Mouse (Mus musculus): Measurements from ENCODE around the gene Tcn2. TPM values are rescaled to one million over a fixed set of nuclear protein-coding genes. Genes with fewer than 3 reads are reported as not detected.

Gene Tcn2
- total RNA-seq, 2 experiments from 2014 or later, result 44.5 to 54.0 TPM

DNA sequence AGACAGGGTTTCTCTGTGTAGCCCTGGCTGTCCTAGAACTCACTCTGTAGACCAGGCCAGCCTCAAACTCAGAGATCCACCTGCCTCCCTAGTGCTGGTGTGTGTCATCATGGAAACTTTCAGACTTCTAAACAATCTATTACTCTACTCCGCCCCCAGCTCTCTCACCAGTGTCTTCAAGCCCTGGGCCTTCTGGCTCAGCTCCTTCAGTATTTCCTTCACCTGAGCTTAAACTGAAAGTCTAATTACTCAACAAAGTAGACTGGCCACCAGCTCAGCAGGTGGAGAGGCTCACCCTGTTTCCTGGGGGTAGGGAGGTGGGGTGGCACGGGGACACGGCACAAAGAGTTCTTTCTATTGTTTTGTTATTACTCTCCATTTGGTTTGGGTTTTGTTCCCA is 29.4 kb downstream of the Tcn2 start:
- intact Hi-C loops (cut with DNase I), result no loop called here
- DNase-seq, result no peak

DNA sequence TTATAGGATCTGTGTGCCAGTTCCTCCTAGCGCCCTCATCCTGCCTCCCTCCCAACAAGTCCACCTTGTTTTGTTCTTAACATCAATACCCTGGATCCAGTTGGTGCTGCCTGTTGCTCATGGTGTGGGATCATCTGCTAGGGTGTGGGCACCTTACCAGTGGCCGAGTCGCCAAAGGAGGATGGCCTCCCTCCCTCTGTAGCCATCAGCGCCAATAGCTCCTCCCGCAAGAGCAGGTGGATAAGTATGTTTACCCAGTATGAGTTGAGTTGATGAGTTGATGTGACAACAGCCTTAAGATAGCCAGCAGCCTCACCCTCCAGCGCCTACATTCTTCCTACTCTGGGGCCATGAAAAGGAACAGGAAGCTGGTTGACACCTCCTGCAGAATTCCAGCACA is 31.7 kb downstream of the Tcn2 start:
- intact Hi-C loops (cut with DNase I), result no loop called here
- no peak for DNase-seq

DNA sequence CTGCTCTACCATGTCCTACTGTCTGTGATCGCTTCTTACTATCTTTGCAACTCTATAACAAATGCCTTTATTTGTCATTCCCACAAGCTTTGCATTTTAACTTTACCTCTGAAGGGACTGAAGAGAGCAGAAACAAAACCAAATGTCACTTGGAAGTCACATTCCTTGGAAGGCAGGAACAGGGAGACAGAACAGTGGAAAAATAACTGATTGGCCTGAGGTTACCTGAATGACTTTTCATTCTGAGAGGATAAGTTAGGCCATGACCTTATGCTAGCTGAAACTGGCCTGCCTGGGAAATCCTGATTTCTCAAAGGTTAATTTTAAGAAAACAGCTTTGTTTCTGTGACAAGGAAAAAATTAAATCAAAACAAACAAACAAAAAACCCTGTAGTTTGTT is 36.0 kb downstream of the Tcn2 start:
- intact Hi-C loops (cut with DNase I), result no loop called here

DNA sequence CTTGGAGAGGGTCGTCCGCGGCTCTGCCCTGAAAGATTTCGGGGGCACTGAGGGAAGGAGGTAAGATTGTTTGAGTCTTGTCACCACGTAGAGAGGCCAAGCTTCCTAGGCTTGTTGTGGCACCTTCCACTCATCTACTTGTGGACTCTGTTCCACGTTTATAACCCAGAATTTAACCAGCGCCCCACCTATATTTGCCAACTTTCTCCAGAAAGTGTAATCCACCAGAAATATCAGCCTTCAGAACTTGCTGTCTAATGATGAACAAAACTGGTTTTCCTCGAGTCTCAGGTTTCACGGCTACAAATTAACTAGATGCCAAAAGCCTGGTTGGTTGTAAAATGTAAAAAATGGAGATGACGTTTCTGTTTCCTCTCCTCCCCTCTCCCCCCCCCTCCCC is 36.5 kb downstream of the Tcn2 start:
- DNase-seq, result no peak
- intact Hi-C loops (cut with DNase I), result no loop called here

More for the DNA sequence above, 36.0 kb downstream of the Tcn2 start:
- DNase-seq, result no peak

DNA sequence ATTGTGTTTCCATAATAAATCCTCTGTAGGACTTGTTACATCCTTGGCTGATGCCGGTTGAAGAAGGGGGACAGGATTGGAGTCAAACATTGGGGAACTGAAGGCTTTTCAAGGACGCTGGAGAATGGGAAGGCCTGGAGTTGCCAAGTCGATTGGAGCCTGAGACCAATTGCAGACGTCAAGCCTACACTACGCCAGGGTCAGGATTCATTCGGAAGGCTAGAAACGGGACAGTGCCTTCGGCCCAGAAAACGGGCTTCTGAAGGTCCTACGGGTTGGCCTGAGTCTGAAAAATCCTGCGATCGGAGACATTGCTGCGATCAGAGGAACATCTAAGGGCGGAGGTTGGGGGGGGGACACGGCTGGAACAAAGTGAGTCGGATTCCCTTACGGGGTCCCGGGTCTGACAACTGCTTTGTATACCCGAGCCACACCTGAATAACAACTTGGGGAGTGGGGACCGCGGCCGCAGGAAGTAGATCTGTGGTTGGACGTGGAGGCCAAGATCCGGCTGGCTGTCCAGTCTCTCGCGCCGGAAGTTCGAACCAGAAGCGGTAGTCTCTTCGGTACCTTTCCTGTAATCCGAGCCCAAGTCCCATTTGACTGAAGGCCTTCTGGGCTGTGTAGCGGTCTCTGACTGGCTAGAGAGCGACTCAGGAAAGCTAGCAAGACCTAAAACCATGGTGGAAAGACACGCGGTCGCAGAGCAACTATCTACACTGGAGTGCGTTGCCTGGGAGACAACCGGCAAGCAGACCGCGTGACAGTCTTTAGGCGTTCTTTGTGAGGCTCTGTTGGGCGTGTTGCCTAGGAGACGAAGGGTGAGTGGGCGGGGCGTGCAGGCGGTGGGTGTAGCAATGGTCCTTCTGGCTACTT is 37.3 kb downstream of the Tcn2 start, which contains the start of the genes 4921536K21Rik and Dusp18:
Gene 4921536K21Rik, minus strand, starts transcription at position 693 of the 876 bp plus-strand sequence.
Gene Dusp18, plus strand, starts transcription at position 835 of the 876 bp plus-strand sequence.
- intact Hi-C loops (cut with DNase I), result no loop called here
- DNase-seq, result peak; percentile 90 to 91

DNA sequence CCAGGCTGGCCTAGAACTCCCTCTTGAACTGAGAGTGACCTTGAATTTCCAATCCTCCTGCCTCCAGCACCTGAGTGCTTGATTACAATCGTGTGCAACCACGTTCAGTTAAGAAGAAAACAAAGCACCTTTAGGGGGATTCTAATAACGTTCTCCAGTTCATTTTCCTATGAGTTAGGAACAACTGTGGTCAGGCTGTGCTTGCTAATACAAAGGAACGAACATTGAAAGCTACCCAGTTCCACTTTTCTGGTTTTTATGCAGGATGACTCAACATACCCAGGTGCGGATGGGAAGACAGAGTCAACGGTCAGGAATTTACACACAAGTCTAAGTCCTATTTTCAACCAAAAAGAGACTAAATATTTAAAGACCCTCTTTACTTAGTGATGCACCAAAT is 38.0 kb downstream of the Tcn2 start:
- intact Hi-C loops (cut with DNase I), result no loop called here
- no peak for DNase-seq

DNA sequence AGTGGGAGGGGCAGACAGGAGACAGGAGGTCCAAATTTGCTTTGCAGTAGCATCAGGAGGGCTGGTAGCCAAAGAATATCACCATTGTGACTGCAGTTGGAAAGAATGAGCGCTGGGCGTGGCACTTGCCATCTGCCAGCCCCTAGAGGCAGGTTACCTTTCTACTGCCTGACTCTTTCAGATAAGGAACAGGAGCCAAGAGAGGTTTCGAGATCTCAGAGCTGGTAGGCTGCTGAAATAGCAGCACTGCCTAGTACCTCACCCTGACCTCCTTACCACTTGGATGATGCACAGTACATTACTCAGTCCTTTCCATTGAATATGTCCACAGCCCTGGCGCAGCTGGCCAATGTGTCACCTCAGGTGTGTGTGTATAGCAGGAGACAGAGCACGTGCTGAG is 44.6 kb downstream of the Tcn2 start:
- DNase-seq, result no peak
- intact Hi-C loops (cut with DNase I), result no loop called here

DNA sequence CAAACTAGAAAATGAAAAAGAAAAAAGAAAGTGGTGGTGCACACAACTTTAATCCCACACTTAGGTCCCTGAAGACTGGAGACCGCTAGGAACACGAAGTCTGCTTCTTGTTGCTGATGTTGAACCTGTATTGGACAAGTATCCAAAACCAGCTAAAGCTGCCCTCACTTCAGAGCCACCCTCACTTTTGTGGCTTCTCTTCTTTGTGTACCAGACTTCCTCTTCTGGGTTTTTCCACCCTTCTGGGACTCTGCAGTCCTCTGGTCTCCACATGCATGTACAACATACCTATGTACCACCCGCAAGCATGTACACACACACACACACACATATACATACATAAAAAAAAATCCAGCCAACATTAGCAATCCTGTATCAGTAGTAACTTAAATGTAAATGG is 48.2 kb downstream of the Tcn2 start:
- no peak for DNase-seq
- intact Hi-C loops (cut with DNase I), result no loop called here

DNA sequence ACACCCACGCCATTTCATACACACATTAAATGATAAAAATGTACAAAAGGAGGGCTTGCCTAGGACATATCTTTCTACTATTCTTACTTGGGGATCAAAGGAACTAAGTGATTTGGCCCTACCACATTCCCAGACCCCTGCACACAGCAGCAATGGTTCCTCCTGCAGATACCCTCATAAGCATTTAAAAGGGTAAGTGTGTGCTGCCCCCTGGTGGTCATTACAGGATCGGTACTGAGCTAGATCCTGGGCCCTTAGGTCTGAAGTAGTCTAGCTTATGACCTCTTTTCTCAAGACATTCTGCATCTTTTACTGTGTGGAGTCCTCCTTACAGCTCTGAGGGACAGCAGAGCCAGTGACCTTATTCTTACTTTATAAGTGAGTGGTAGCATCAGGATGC is 52.1 kb downstream of the Tcn2 start:
- DNase-seq, result peak; percentile 63 to 80
- intact Hi-C loops (cut with DNase I), result loop anchor here (1.0 to 5.0 kb wide), 3 partner anchors 35 to 168 kb away; partner anchors contain the start of gene Slc35e4

DNA sequence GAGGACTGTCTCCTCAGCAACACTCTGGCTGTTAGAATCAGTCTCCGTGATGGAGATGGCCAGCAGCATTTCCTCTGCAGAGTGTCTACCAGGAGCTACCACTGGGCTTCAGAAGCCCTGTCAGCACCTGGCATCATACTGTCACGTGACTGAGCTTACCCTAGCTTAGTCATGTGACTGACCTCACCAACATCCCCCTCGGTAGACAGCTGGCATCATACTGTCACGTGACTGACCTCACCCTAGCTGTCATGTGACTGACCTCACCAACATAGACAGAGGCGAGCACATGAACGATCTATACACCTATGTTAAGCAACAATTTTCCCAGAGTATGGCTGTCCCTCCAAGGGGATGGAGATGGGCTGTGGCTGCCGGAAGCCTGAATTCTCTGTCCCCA is 53.3 kb downstream of the Tcn2 start:
- intact Hi-C loops (cut with DNase I), result loop anchor here (5.0 kb wide), 1 partner anchor 166 kb away; no protein-coding TSS in a partner anchor
- no peak for DNase-seq

DNA sequence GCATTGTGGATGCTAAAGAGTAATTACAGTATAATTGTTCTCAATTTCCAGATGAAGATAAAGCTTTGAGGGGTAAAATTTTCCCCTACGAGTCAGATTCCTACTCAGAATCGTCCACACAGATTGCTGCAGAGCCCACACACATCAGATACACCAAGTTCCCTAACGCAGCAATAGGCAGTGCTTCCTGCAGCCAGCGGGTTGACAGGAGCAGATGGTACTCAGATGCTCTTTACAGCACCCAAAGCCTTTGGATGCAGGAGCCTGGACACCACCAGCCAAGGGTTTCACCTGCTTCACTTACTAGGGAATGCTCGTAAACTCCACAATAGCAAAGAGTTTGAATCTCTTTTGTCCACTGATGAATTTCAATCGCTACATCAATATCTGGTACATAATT is 55.5 kb downstream of the Tcn2 start:
- intact Hi-C loops (cut with DNase I), result loop anchor here (5.0 kb wide), 1 partner anchor 164 kb away; no protein-coding TSS in a partner anchor
- DNase-seq, result no peak

Other genes starting within 250 kb of the Tcn2 start
- 1 to 10 TPM; 6.7 to 8.5 TPM for gene Osbp2, start 68.3 kb downstream of the Tcn2 start, total RNA-seq (2021)
- under 1 TPM; 0.74 to 0.90 TPM for gene 4921536K21Rik, start 37.1 kb downstream of the Tcn2 start, total RNA-seq (2021)
- 10 to 100 TPM; 38.2 to 44.4 TPM for gene Dusp18, start 36.9 kb downstream of the Tcn2 start, total RNA-seq (2021)
- 1 to 10 TPM; 4.9 to 5.6 TPM for gene Slc35e4, start 17.5 kb downstream of the Tcn2 start, total RNA-seq (2021)
- 10 to 100 TPM; 26.2 to 27.8 TPM for gene Pes1, start 31.8 kb upstream of the Tcn2 start, total RNA-seq (2021)
- not detected for gene 4930556J24Rik, start 44.6 kb upstream of the Tcn2 start, total RNA-seq (2021)
- gene Gal3st1, start 51.5 kb upstream of the Tcn2 start, total RNA-seq (2021), result under 1 TPM; 0.32 to 0.33 TPM
- under 1 TPM; 0.20 to 0.50 TPM for gene Sec14l4, start 99.3 kb upstream of the Tcn2 start, total RNA-seq (2021)
- gene Sec14l3, start 132.7 kb upstream of the Tcn2 start, total RNA-seq (2021), result 1 to 10 TPM in 1 of 2 experiments, not detected in 1; 6.0 TPM
- gene Mtfp1, start 163.3 kb upstream of the Tcn2 start, total RNA-seq (2021), result 100 to 1,000 TPM; 108 to 124 TPM
- 1 to 10 TPM; 1.2 TPM for gene Sec14l2, start 191.3 kb upstream of the Tcn2 start, total RNA-seq (2021)
- 10 to 100 TPM; 14.2 to 20.6 TPM for gene Rnf215, start 203.0 kb upstream of the Tcn2 start, total RNA-seq (2021)
- 1 to 10 TPM; 5.6 to 7.4 TPM for gene Ccdc157, start 228.1 kb upstream of the Tcn2 start, total RNA-seq (2021)
- gene Sf3a1, start 228.2 kb upstream of the Tcn2 start, total RNA-seq (2021), result 10 to 100 TPM; 38.4 to 46.7 TPM